In genomic region chr4:56419122-56419913, GRCm38 (mm10) we compare ENCODE assay signal across 26 mouse cellular contexts.
DNase-seq lines count a peak whose midpoint lies in the region; ATAC-seq and TF ChIP-seq lines count a peak whose summit lies in the region.
"Had no signal": no experiment of that assay in that cellular context is flagged by ENCODE, and none has a peak within 500 bp of the region (broad histone marks: within the 10 kb centered on the region; RNA-seq: fewer than 3 reads in every experiment).

No protein-coding gene starts in this region.

- CTCF ChIA-PET in Patski (lab: Charles Lee): interaction anchor here (0.7 to 1.5 kb wide), 2 partner anchors 9 to 10 kb away, joined by 3 read pairs; no protein-coding TSS in a partner anchor

- H3K36me3 ChIP-seq in C2C12 (ENCODE audit: control insufficient read depth, insufficient read depth): no peaks in the 10 kb centered on the region
- H3K36me3 ChIP-seq in thymus, adult 2 months (ENCODE audit: control insufficient read depth, insufficient read depth, low read length): no peaks in the 10 kb centered on the region
- H3K36me3 ChIP-seq: embryonic facial prominence, embryonic 15.5 days; hindbrain, embryonic 10.5 days had no signal

- ATAC-seq in Patski: peak; percentile 8
- ATAC-seq: CD4-positive, CD25-positive, alpha-beta regulatory T cell, adult 4 months; forebrain, embryonic 14.5 days; forebrain, postnatal 0 days; hindbrain, postnatal 0 days; inflammation-experienced regulatory T-cells, adult 6 months; intestine, embryonic 16.5 days had no signal

- TF ChIP-seq CTCF in C2C12 (IDR thresholded peaks at IDR 0.05; ENCODE audit: control insufficient read depth, insufficient read depth, insufficient read length): no peak
- no peak for TF ChIP-seq CTCF in Patski (IDR thresholded peaks at IDR 0.05)
- TF ChIP-seq CTCF in thymus, adult 2 months (IDR thresholded peaks at IDR 0.05; ENCODE audit: borderline replicate concordance, control insufficient read depth, extremely low read depth, insufficient read depth, low read length, poor library complexity): no peak

- DNase-seq in ovary, adult 18-20 months (ENCODE audit: low spot score): peak; percentile 8
- no peak for DNase-seq in ovary, postnatal 36 days (ENCODE audit: low spot score)
- peak; percentile 12 for DNase-seq in Patski (ENCODE audit: low read depth, low spot score)
- no peak for DNase-seq in heart, postnatal 36 days
- no peak for DNase-seq in urinary bladder, adult 2 months (ENCODE audit: low spot score)
- DNase-seq in thymus, adult 2 months: no peak
- DNase-seq: adrenal gland, adult 2 months; adrenal gland, postnatal 14 days; B cell, adult 2 months; cerebellum, adult 11-12 months; cerebellum, adult 8-10 months; cerebellum, postnatal 14 days; forebrain, postnatal 0 days; gastrocnemius, adult 2 months; gastrocnemius, postnatal 14 days; heart, adult 11 months; kidney, adult 18-20 months had no signal

- no peak for TF ChIP-seq POLR2A in thymus, adult 2 months (IDR thresholded peaks at IDR 0.05; ENCODE audit: control insufficient read depth, extremely low read depth, insufficient read depth, low read length, poor library complexity)

- in situ Hi-C loops in Patski (cut with MboI; ENCODE audit: low pct_unique_long_range_greater_than_20kb): no loop called here

- no peaks in the 10 kb centered on the region for H3K4me1 ChIP-seq in thymus, adult 2 months (replicated peaks; ENCODE audit: control insufficient read depth, insufficient read depth, low read length)
- H3K4me1 ChIP-seq: embryonic facial prominence, embryonic 15.5 days; hindbrain, embryonic 10.5 days had no signal

- no peak overlapping the region for H3ac ChIP-seq in C2C12 (ENCODE audit: control insufficient read depth, insufficient read length, low read depth)

- H3K27me3 ChIP-seq in C2C12 (ENCODE audit: control insufficient read depth, insufficient read depth, insufficient read length) (no peaks in the 10 kb centered on the region), Patski (no peaks in the 10 kb centered on the region)
- H3K27me3 ChIP-seq in thymus, adult 2 months (ENCODE audit: control insufficient read depth, insufficient read depth, low read length): no peaks in the 10 kb centered on the region
- H3K27me3 ChIP-seq: embryonic facial prominence, embryonic 15.5 days had no signal

- H3K4me3 ChIP-seq in C2C12 (ENCODE audit: insufficient read depth, poor library complexity, severe bottlenecking): no peak overlapping the region
- no peak overlapping the region for H3K4me3 ChIP-seq in thymus, adult 2 months (ENCODE audit: control insufficient read depth, insufficient read depth, low read length)
- H3K4me3 ChIP-seq: embryonic facial prominence, embryonic 15.5 days; gastrocnemius, adult 2 months; hindbrain, embryonic 10.5 days had no signal

- 91% methylated on average over 5 of the region's 5 CpGs for WGBS in thymus, adult 2 months

- intact Hi-C loops in heart, postnatal 36 days (cut with DNase I): no loop called here

- no peaks in the 10 kb centered on the region for H3K79me2 ChIP-seq in C2C12 (ENCODE audit: control insufficient read depth, insufficient read depth)

- H3K27ac ChIP-seq in thymus, adult 2 months (ENCODE audit: control insufficient read depth, insufficient read depth, low read length): no peak overlapping the region
- H3K27ac ChIP-seq: embryonic facial prominence, embryonic 15.5 days; gastrocnemius, adult 2 months; hindbrain, embryonic 10.5 days; hindbrain, embryonic 14.5 days; hindbrain, postnatal 0 days had no signal

- POLR2A ChIA-PET in Patski (lab: Charles Lee): interaction anchor here (0.6 kb wide), 1 partner anchor 168 kb away, joined by 3 read pairs; no protein-coding TSS in a partner anchor

- no peaks in the 10 kb centered on the region for H3K79me3 ChIP-seq in C2C12 (ENCODE audit: low read depth)

TF ChIP-seq in C2C12, 6 proteins besides CTCF, POLR2A, EP300 and RAD21:
- TF ChIP-seq MYOD1 (IDR thresholded peaks at IDR 0.05; ENCODE audit: control insufficient read depth, insufficient read length, low read depth) (peak; percentile 92), FOSL1 (IDR thresholded peaks at IDR 0.05; ENCODE audit: insufficient read depth, low read length, poor library complexity, severe bottlenecking) (peak; percentile 89), MAX (IDR thresholded peaks at IDR 0.05) (no peak), USF1 (IDR thresholded peaks at IDR 0.05; ENCODE audit: low read depth) (no peak), CEBPB (IDR thresholded peaks at IDR 0.05; ENCODE audit: low read depth) (peak; percentile 25), MYOG (IDR thresholded peaks at IDR 0.05; ENCODE audit: control insufficient read depth, extremely low read depth, insufficient read length) (no peak)

Comparison
In these comparisons a context has a peak if more than half of its experiments do, and no peak if none do; other contexts are left out.
1. DNase-seq: peak in ovary, adult 18-20 months (single experiment) and Patski (single experiment); none in ovary, postnatal 36 days (single experiment), heart, postnatal 36 days (0 of 2), urinary bladder, adult 2 months (single experiment) and thymus, adult 2 months (single experiment).